Mouse (Mus musculus): Measurements from ENCODE around the gene Tmem11.

DNA sequence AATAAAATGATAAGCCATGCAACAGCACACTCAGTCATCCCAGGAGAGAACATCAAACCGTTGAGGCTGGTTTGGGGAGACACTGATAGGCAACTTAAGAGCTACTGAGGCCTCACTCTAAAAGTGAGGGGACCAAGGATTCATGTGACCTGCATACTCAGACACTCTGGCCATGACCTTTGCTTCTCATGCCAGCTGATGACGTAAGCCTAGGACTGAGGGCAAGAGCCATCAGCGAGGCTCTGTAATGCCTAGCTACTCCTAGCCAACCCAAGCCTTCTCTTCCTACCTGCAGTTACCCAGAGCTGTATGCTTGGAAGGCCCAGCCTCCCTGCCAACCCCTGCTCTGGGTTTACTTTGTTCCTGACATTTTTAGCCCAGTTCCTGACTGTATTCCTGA, 17.1 kb downstream of the Tmem11 start:
- no peak for TF ChIP-seq TAL1 (IDR thresholded peaks at IDR 0.05; ENCODE audit: low read length)
- no peak for TF ChIP-seq GATA1 (IDR thresholded peaks at IDR 0.05; ENCODE audit: low read length)
